8 mouse cellular contexts compared by ENCODE assay signal in genomic region chr14:19750411-19751024, GRCm38 (mm10). TPM values are rescaled to one million over a fixed set of nuclear protein-coding genes. Genes with fewer than 3 reads are reported as not detected.
DNase-seq lines count a peak whose midpoint lies in the region; ATAC-seq and TF ChIP-seq lines count a peak whose summit lies in the region.

No protein-coding gene starts in this region.

- WGBS in spleen, adult 2 months: 28% methylated on average over 26 of the region's 26 CpGs
- WGBS in forebrain, postnatal 0 days: 4% methylated on average over 26 of the region's 26 CpGs
- WGBS in hindbrain, postnatal 0 days: 4% methylated on average over 26 of the region's 26 CpGs

- no peaks in the 10 kb centered on the region for H3K9me3 ChIP-seq in forebrain, postnatal 0 days (ENCODE audit: low read length)
- no peaks in the 10 kb centered on the region for H3K9me3 ChIP-seq in hindbrain, postnatal 0 days (ENCODE audit: low read length)

- no peak for DNase-seq in spleen, adult 2 months (ENCODE audit: low read depth in 1 of 2, low spot score in 2 of 2)
- DNase-seq in spleen, adult 18-20 months: no peak
- no peak for DNase-seq in forebrain, postnatal 0 days
- no peak for DNase-seq in hindbrain, postnatal 0 days (ENCODE audit: low spot score)
- peak; percentile 74 for DNase-seq in mesoderm, embryonic 11.5 days (ENCODE audit: low read depth, low spot score)
- no peak for DNase-seq in layer of hippocampus, adult 9-10 months (ENCODE audit: low spot score)
- no peak for DNase-seq in left cerebral cortex, postnatal 4 days

- intact Hi-C loops in left cerebral cortex, postnatal 4 days (cut with DNase I): no loop called here

- H3K9ac ChIP-seq in forebrain, postnatal 0 days: peak overlapping the region; percentile 52; the same call in 1 of the 2 replicates
- no peak overlapping the region for H3K9ac ChIP-seq in hindbrain, postnatal 0 days (replicated peaks; ENCODE audit: low read length)

- TF ChIP-seq CTCF in spleen, adult 2 months (IDR thresholded peaks at IDR 0.05; ENCODE audit: extremely low read depth, insufficient read depth, insufficient read length, insufficient replicate concordance): no peak
- no peak for TF ChIP-seq CTCF in forebrain, postnatal 0 days (IDR thresholded peaks at IDR 0.05; ENCODE audit: low read depth)
- no peak for TF ChIP-seq CTCF in hindbrain, postnatal 0 days (IDR thresholded peaks at IDR 0.05; ENCODE audit: low read depth)

- no peaks in the 10 kb centered on the region for H3K36me3 ChIP-seq in spleen, adult 2 months (ENCODE audit: control insufficient read depth, insufficient read depth, low read length)
- no peaks in the 10 kb centered on the region for H3K36me3 ChIP-seq in forebrain, postnatal 0 days (ENCODE audit: insufficient read depth)
- H3K36me3 ChIP-seq in hindbrain, postnatal 0 days (ENCODE audit: insufficient read depth, low read length): no peaks in the 10 kb centered on the region

- peaks cover 9% of the 10 kb centered on the region for H3K4me1 ChIP-seq in spleen, adult 2 months (ENCODE audit: control insufficient read depth, insufficient read depth, insufficient read length)
- no peaks in the 10 kb centered on the region; the same call in 1 of the 2 replicates for H3K4me1 ChIP-seq in forebrain, postnatal 0 days (ENCODE audit: insufficient read depth)
- H3K4me1 ChIP-seq in hindbrain, postnatal 0 days (ENCODE audit: insufficient read depth, low read length): peaks cover 10% of the 10 kb centered on the region; the same call in 1 of the 2 replicates

- peak; percentile 60; the same call in 1 of the 2 replicates for ATAC-seq in forebrain, postnatal 0 days
- ATAC-seq in hindbrain, postnatal 0 days: peak; percentile 80
- ATAC-seq in cerebellum, adult (ENCODE audit: insufficient number of reproducible peaks, low FRiP score, low TSS enrichment): no peak

- H3K27ac ChIP-seq in spleen, adult 2 months (ENCODE audit: insufficient read depth, low read length): no peak overlapping the region; the same call in 1 of the 2 replicates
- peak overlapping the region; percentile 50; the same call in 1 of the 2 replicates for H3K27ac ChIP-seq in forebrain, postnatal 0 days (ENCODE audit: low read depth, low read length)
- H3K27ac ChIP-seq in hindbrain, postnatal 0 days: peak overlapping the region; percentile 32; the same call in 1 of the 2 replicates

- peak overlapping the region; percentile 87 for H3K4me2 ChIP-seq in forebrain, postnatal 0 days (ENCODE audit: low read depth)
- peak overlapping the region; percentile 73 for H3K4me2 ChIP-seq in hindbrain, postnatal 0 days (ENCODE audit: low read depth, low read length)

- TF ChIP-seq POLR2A in spleen, adult 2 months (IDR thresholded peaks at IDR 0.05; ENCODE audit: low read depth, low read length): no peak

- H3K27me3 ChIP-seq in spleen, adult 2 months (ENCODE audit: control insufficient read depth, insufficient read depth, low read length): peaks cover 7% of the 10 kb centered on the region; the same call in 1 of the 2 replicates
- peaks cover 24% of the 10 kb centered on the region; the same call in 1 of the 2 replicates for H3K27me3 ChIP-seq in forebrain, postnatal 0 days (ENCODE audit: insufficient read depth, low read length)
- H3K27me3 ChIP-seq in hindbrain, postnatal 0 days (ENCODE audit: insufficient read depth, low read length): 0 out of 2 replicates have a peak, but pooled peaks cover 7% of the 10 kb centered on the region

- H3K4me3 ChIP-seq in spleen, adult 2 months (ENCODE audit: extremely low read depth, insufficient read depth, insufficient read length): peak overlapping the region; percentile 70; the same call in 1 of the 2 replicates
- peak overlapping the region; percentile 49 for H3K4me3 ChIP-seq in forebrain, postnatal 0 days (ENCODE audit: low read depth, low read length)
- peak overlapping the region; percentile 49 for H3K4me3 ChIP-seq in hindbrain, postnatal 0 days (ENCODE audit: low read length)

RNA-seq across cellular contexts. Expression of gene Nid2, which starts 0.5 kb away (rescaled TPM):
- 5.9 and 6.4 TPM in 2 replicates for polyA plus RNA-seq in spleen, adult 2 months (2012; rRNA removed)
- 17.3 and 26.8 TPM in 2 replicates for total RNA-seq in forebrain, postnatal 0 days (2014; rRNA removed)
- 18.5 and 18.6 TPM in 2 replicates for polyA plus RNA-seq in forebrain, postnatal 0 days (2015; fragmentation: Nextera tagmentation; extraction: Ambion mirVana)
- 40.6 and 52.8 TPM in 2 replicates for total RNA-seq in hindbrain, postnatal 0 days (2014; rRNA removed)
- polyA plus RNA-seq in hindbrain, postnatal 0 days (2015; fragmentation: Nextera tagmentation; extraction: Ambion mirVana): 22.5 and 25.5 TPM in 2 replicates
- 10 to 100 TPM; 22.7 to 24.8 TPM for total RNA-seq in left cerebral cortex, postnatal 4 days (2021)
